Mouse (Mus musculus) embryonic facial prominence, embryonic 10.5 days (tissue): ENCODE results near the gene Plbd1. TPM values are rescaled to one million over a fixed set of nuclear protein-coding genes. Genes with fewer than 3 reads are reported as not detected.
A peak's percentile ranks its signal among the peaks of the same experiment; 100 is the strongest.

Experiments used
- DNase-seq: peaks from one replicate; pipeline ENCODE4 v3.0.0-alpha.2; 2017; ENCODE audit warnings: low spot score
- H3K27ac ChIP-seq: fragments of 300-500 bp; sonication (generic); replicated peaks from 2 replicates; pipeline ENCODE4 v1.5.1; 2016; ENCODE audit warnings: mild to moderate bottlenecking
- H3K27me3 ChIP-seq: fragments of 300-500 bp; sonication (generic); replicated peaks from 2 replicates; pipeline ENCODE4 v1.6.1; 2016; ENCODE audit warnings: low read depth, mild to moderate bottlenecking; ENCODE audit not compliant: poor library complexity, severe bottlenecking
- H3K36me3 ChIP-seq: fragments of 300-500 bp; sonication (generic); replicated peaks from 2 replicates; pipeline ENCODE4 v1.6.1; 2016; ENCODE audit warnings: mild to moderate bottlenecking, moderate library complexity
- H3K4me1 ChIP-seq: fragments of 300-500 bp; sonication (generic); 2 replicates; pipeline ENCODE4 v1.6.1; 2016
- H3K4me3 ChIP-seq: fragments of 300-500 bp; sonication (generic); 2 replicates; pipeline ENCODE4 v1.5.1; 2016; ENCODE audit warnings: mild to moderate bottlenecking, moderate library complexity
- H3K9me3 ChIP-seq: fragments of 300-500 bp; sonication (generic); 2 replicates; pipeline ENCODE4 v1.6.1; 2016; ENCODE audit warnings: mild to moderate bottlenecking
- WGBS: fragments of 180-500 bp; shearing (Covaris S2); methylation state at CpG from one replicate; pipeline ENCODE4 v1.1.7; 2016; 5-methylcytosine and 5-hydroxymethylcytosine counted together
- polyA plus RNA-seq: library from polyadenylated mRNA; unstranded; fragments of >200 nt; fragmentation: Nextera tagmentation; extraction: Ambion mirVana; gene quantifications from 2 replicates; pipeline ENCODE4 v1.2.1, GENCODE M21; 2016

The Plbd1 gene
- polyA plus RNA-seq, 1 experiment from 2014 or later: 2.6 TPM

DNA sequence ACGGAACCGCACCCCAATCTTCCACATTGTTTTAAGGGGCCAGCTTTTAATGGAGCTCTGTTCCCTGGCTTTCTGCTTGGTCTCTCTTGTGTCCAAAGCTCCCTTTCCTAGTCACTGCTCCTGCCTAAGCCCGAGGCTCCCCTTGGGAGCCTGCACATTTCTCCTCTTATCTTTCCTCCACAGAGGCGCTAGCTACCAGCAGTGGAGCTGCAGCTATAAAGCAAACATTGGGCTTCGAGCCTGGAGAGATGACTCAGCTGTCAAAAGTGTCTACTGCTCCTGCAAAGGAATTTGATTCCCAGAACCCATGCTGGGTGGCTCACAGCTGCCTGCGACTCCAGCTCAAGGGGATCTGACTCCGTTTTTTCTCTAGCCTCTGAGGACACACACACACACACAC, 10.7 kb upstream of the Plbd1 start:
- DNase-seq: no peak
- Histone ChIP-seq H3K4me1 (peaks cover 5% of the 10 kb centered on the region; the same call in 1 of the 2 replicates), H3K9me3 (peaks cover 5% of the 10 kb centered on the region; the same call in 1 of the 2 replicates), H3K27ac (no peak overlapping the region), H3K4me3 (no peak overlapping the region), H3K27me3 (no peaks in the 10 kb centered on the region), H3K36me3 (no peaks in the 10 kb centered on the region)
- 82% methylated on average over 7 of the region's 7 CpGs for WGBS

DNA sequence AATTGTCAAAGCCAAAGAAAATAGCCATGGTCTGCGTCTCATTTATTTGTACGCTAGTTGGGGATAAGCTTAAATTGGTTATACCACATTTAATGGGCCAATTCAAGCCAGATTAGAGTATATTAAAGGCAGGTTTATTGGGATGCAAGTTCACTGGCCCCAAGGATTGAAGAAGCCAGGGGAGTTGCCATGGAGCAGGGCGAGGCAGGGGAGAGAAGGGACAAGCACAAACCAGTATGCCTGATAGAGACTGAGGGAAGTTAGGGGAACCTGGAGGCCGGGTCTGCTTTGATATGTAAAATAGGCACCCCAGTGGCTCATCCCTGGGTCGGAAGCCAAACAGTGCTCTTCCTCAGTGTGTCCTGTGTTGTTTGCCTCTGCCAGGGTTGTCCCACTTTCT, 7.5 kb upstream of the Plbd1 start:
- WGBS: 40% methylated on average over 5 of the region's 5 CpGs

DNA sequence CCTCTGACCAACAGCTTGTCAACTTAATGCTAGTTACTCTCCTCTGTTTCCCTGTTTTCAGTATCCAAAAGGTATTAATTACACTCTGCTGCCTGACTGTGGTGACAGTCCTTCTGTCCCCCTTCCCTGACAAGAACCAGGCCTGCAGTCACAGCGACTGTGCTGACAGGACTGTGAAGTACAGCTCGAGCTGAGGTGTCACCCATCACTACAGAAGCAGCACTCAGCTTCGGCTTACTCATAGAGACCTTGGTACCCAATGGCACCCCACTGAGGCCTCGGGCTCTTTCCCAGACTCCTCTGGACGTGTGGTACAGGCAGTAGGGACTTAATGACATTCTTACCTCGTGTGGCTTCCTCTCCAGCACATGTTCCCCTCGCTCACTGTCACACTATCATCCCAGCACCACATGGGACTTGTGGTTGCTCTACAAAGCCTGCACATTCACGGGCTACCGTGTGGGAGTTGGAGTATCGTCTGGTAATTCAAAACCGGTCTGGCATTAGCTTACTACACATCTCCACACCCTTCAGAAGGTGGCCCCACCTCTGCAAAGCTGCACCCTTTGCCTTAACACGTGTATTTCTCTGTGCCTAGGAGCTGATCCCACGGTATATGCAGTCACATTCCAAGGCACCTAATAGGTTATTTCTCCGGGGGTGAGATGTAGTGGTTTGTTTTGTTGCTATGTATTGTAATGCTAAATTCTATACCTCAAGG, 6.7 kb upstream of the Plbd1 start:
- WGBS: 60% methylated on average over 14 of the region's 14 CpGs
- Histone ChIP-seq H3K9me3 (no peaks in the 10 kb centered on the region), H3K4me3 (no peak overlapping the region), H3K27ac (no peak overlapping the region), H3K36me3 (no peaks in the 10 kb centered on the region), H3K4me1 (peaks cover 5% of the 10 kb centered on the region; the same call in 1 of the 2 replicates), H3K27me3 (peaks cover 8% of the 10 kb centered on the region)
- DNase-seq: no peak

More for the DNA sequence above, 7.5 kb upstream of the Plbd1 start:
- Histone ChIP-seq H3K4me3 (no peak overlapping the region), H3K4me1 (peaks cover 5% of the 10 kb centered on the region; the same call in 1 of the 2 replicates), H3K9me3 (peaks cover 4% of the 10 kb centered on the region; the same call in 1 of the 2 replicates), H3K36me3 (no peaks in the 10 kb centered on the region), H3K27ac (no peak overlapping the region), H3K27me3 (no peaks in the 10 kb centered on the region)
- DNase-seq: no peak

DNA sequence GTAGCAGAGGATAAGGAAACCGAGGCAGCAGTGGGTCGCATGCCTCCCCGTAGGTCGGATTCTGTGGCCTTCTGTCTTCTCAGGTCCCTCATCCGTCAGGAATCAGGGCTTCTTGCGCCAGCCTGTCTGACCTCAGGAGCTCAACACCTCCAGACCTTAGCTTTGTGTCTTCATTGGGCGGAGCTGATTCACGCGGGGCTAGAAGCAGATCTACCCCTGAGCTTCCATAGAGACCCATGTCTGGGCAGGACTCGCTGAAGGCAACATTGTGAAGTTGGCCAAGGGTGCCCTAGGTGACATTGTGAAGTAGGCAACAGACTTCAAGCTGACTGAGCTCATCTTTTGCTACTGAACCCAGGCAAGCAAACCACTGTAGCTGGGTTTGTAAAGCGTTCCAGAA, 335 bp upstream of the Plbd1 start:
- no peak for DNase-seq
- peak overlapping the region; percentile 62 for H3K4me3 ChIP-seq
- 17% methylated on average over 11 of the region's 11 CpGs for WGBS

DNA sequence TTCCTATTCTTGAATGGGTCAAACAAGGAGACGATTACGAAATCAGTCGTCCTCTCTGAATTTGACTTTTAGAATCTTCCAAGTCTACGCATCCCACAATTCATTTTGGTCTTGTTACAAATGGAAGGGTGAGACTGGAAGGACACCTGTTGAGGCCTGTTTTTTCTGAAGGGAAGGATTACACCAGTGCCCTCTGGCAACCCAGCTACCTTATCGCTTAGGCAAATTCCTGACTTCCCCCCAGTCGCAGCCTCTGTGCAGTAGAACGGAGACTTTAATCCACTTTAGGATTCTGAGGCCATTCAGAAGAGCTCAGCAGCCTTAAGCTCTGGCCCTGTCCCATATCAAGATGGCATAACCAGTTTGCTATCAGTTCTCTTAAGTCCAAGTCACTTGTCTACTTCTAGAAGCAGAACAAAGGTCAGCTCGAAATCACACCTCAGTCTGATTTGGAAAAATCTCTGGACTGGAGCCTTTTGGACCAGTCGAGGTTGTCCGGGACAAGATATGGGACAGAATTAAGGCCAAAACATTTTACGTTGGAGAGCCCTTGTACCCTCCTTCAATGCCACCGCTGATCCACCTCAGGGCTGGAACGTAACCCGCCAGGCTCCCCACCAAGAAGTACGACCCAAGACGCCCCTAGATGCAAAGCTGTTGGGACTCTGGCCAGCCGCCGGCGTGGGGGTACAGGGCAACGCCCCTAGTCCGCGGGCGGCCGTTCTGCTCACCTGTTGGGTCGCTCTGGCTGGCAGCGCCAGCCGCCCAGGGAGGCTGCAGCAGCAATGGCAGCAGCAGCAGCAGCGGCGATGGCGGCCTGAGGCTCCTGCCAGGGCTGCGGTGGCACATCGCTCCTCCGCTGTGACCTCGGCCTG, 660 bp downstream of the Plbd1 start:
- H3K27me3 ChIP-seq: peaks cover 48% of the 10 kb centered on the region
- no peak overlapping the region; the same call in 1 of the 2 replicates for H3K27ac ChIP-seq
- WGBS: 12% methylated on average over 34 of the region's 34 CpGs
- H3K36me3 ChIP-seq: no peaks in the 10 kb centered on the region
- H3K4me1 ChIP-seq: peaks cover 12% of the 10 kb centered on the region
- no peaks in the 10 kb centered on the region for H3K9me3 ChIP-seq
- DNase-seq: no peak
- H3K4me3 ChIP-seq: peak overlapping the region; percentile 62

More for the DNA sequence above, 335 bp upstream of the Plbd1 start:
- peaks cover 48% of the 10 kb centered on the region for H3K27me3 ChIP-seq
- H3K36me3 ChIP-seq: no peaks in the 10 kb centered on the region
- H3K27ac ChIP-seq: no peak overlapping the region
- peaks cover 10% of the 10 kb centered on the region for H3K4me1 ChIP-seq
- no peaks in the 10 kb centered on the region for H3K9me3 ChIP-seq

DNA sequence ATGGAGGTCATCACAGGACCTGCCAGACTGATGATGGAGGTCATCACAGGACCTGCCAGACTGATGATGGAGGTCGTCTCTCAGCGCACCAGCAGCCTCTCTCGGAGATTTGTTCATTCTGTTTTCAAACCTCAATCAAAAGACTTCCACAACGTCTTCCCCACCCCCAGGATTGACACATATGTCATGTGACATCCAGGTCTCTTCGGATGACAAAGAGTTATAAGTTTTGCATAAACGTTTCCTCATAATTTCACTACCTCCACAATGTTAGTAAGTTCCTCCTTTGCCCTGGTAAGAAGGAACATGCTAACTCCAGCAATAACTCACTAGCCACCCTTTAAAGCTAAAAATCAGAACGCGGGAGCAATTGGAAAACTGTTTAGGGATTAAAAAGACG, 2.5 kb downstream of the Plbd1 start:
- Histone ChIP-seq H3K27ac (no peak overlapping the region), H3K9me3 (no peaks in the 10 kb centered on the region), H3K4me3 (no peak overlapping the region), H3K27me3 (peaks cover 48% of the 10 kb centered on the region), H3K4me1 (peaks cover 14% of the 10 kb centered on the region), H3K36me3 (no peaks in the 10 kb centered on the region)
- DNase-seq: no peak
- 91% methylated on average over 9 of the region's 9 CpGs for WGBS

DNA sequence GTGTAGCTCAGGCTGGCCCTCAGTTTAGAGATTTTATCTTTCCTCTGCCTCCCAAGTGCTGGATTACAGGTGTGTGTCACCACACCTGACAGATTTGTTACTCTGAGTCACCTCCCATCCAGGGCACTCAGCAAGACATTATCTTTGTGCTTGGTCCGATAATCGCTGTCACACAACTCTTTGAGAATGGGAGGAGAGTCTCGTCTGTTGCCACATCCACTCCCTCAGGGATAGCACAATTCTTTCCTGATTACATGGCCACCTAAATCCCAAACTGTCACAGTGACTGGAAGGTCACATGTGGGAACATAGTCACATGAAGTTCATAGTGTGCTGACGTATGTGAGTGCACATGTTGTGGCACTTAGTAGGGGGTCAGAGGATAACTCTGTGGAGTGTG, 3.4 kb downstream of the Plbd1 start:
- no peak for DNase-seq
- Histone ChIP-seq H3K9me3 (no peaks in the 10 kb centered on the region), H3K27ac (no peak overlapping the region), H3K36me3 (no peaks in the 10 kb centered on the region), H3K27me3 (peaks cover 39% of the 10 kb centered on the region), H3K4me3 (no peak overlapping the region), H3K4me1 (peaks cover 14% of the 10 kb centered on the region)
- whole genome bisulfite sequencing: 89% methylated on average over 4 of the region's 4 CpGs

DNA sequence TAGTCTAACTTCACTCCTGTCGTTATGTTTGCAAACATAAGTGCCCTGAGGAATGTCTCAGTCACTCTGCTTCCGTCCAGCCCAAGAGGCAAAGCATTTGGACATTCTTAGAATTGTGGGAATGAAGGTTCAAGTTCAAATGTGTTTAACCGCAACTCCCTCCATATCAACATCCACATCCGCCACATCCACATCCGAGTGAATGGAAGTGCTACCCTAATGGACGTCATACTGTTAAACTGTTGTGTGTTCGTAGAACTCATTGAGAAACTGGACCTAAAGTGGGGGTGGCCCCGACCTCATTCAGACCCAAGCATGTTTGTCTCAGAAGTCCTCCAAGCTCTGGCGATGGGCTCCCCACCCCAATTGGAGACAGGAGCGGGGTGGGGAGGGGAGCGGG, 5.9 kb downstream of the Plbd1 start:
- Histone ChIP-seq H3K27ac (no peak overlapping the region), H3K27me3 (peaks cover 14% of the 10 kb centered on the region), H3K4me1 (peaks cover 3% of the 10 kb centered on the region; the same call in 1 of the 2 replicates), H3K36me3 (no peaks in the 10 kb centered on the region), H3K9me3 (no peaks in the 10 kb centered on the region), H3K4me3 (peak overlapping the region; percentile 5; the same call in 1 of the 2 replicates)
- WGBS: 72% methylated on average over 11 of the region's 11 CpGs
- no peak for DNase-seq

DNA sequence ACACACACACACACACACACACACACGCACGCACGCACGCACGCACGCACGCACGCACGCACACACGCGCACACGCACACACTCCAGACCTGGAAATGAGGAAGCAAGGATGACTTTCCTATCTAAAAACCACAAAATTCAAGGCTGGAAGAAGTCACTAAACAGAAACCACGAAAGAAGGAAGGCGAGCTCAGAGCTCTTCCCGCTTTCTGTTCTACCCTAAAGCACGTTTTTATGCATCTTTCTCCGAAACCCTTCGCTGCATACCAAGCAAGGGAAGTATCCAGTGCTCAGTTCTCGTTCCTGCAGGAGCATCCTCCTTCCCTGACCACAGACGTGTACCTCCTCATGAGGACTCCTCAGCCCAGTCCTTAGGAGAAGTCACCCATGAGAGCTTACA, 7.3 kb downstream of the Plbd1 start:
- Histone ChIP-seq H3K27me3 (peaks cover under 1% of the 10 kb centered on the region; the same call in 1 of the 2 replicates), H3K4me1 (peaks cover 3% of the 10 kb centered on the region; the same call in 1 of the 2 replicates), H3K27ac (no peak overlapping the region), H3K9me3 (no peaks in the 10 kb centered on the region), H3K36me3 (no peaks in the 10 kb centered on the region), H3K4me3 (no peak overlapping the region)
- 93% methylated on average over 20 of the region's 20 CpGs for WGBS
- DNase-seq: no peak

DNA sequence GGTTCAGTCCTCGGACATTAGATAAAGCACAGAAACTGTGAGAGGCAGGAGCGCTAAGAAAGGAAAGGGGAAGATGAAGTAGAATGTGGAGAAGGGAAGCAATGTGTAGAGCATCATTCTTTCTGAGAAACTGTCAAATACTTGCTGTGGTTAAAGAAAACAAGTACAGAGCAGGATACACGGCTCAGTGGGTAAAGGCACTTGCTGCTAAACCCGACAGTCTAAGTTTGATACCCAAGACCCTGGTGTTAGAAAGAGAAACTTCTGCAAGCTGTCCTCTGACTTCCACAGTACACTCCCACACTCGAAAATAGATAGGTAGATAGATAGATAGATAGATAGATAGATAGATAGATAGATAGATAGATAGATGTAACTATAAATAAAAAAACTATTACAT, 8.4 kb downstream of the Plbd1 start:
- DNase-seq: no peak
- H3K27me3 ChIP-seq: no peaks in the 10 kb centered on the region
- WGBS: 73% methylated on average over 5 of the region's 5 CpGs
- H3K9me3 ChIP-seq: no peaks in the 10 kb centered on the region
- no peaks in the 10 kb centered on the region for H3K36me3 ChIP-seq
- peaks cover 3% of the 10 kb centered on the region; the same call in 1 of the 2 replicates for H3K4me1 ChIP-seq
- H3K4me3 ChIP-seq: no peak overlapping the region
- no peak overlapping the region for H3K27ac ChIP-seq

DNA sequence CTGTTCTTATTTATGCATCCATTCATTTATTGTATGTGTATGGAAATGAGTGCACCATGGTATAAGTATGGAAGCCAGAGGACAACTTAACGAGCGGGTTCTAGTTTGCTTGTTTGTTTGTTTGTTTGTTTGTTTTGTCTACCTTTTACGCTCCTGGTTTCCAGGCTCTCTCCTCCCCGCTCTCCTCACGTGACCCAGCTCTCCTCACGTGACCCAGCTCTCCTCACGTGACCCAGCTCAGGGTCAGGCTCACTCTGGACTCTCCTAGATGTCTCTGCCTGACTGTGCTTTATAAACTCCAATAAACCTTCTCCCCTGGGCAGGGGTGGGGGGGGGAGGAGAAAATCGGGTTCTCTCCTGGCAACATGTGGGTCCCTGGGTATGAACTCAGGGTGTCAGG, 11.1 kb downstream of the Plbd1 start:
- H3K9me3 ChIP-seq: no peaks in the 10 kb centered on the region
- no peak for DNase-seq
- no peaks in the 10 kb centered on the region for H3K36me3 ChIP-seq
- H3K27me3 ChIP-seq: no peaks in the 10 kb centered on the region
- H3K27ac ChIP-seq: no peak overlapping the region
- H3K4me3 ChIP-seq: no peak overlapping the region
- WGBS: 89% methylated on average over 8 of the region's 8 CpGs
- peaks cover 8% of the 10 kb centered on the region for H3K4me1 ChIP-seq

DNA sequence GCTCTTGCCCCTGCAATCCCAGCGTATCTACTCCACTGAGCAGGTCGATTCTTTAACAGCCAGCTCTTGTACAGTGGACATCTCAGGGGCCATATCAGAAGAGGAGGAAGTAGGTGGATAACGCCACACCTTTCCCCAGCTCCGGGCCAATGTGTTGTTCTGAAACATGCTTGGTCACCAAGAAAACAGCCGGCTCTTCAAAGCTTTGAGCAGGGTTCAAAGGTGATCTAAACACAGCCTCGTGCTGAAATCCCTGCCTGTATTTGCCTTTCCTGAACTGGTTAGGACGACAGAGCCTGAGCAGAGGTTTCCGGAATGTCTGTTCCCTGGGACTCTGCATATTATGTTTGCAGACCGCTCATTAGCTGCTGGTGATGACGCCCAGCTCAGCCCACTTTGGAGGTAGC, 14.3 kb downstream of the Plbd1 start:
- peaks cover 9% of the 10 kb centered on the region for H3K4me1 ChIP-seq
- H3K4me3 ChIP-seq: no peak overlapping the region
- DNase-seq: peak; percentile 24
- 66% methylated on average over 10 of the region's 10 CpGs for WGBS
- H3K9me3 ChIP-seq: 0 out of 2 replicates have a peak, but pooled peaks cover 3% of the 10 kb centered on the region
- 0 out of 2 replicates have a peak overlapping the region, but pooled peaks have one; percentile 14 for H3K27ac ChIP-seq
- no peaks in the 10 kb centered on the region for H3K27me3 ChIP-seq
- H3K36me3 ChIP-seq: no peaks in the 10 kb centered on the region
